Mouse (Mus musculus): Measurements from ENCODE around the gene Btbd17.
A peak's percentile ranks its signal among the peaks of the same experiment; 100 is the strongest.

The Btbd17 gene

DNA sequence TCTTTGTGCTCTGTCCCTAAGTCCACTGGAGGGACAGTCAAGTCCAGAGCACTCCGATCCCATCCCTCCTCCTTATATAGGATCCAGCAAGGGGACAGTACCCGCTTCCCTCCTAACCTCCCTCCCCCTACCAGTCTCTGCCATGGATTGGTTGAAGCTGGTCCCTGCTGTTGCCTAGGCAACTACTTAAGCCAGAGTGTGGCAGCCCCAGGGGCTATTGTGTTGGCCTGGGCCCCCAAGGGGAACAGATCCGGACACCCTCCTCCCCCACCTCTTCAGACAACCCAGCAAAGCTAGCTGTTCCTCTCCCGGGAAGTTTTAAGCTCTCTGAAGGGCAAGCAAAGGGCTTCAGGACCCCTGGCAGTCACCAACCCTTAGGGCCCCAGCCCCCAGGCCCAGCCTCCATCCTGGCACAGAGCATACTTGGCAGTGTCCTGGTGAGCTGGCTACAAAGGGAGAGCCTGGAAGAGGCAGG lies at the start of gene Btbd17:
Gene Btbd17 (minus strand): TSS at position 98 of the 475 bp plus-strand sequence.
- DNase-seq, result no peak

DNA sequence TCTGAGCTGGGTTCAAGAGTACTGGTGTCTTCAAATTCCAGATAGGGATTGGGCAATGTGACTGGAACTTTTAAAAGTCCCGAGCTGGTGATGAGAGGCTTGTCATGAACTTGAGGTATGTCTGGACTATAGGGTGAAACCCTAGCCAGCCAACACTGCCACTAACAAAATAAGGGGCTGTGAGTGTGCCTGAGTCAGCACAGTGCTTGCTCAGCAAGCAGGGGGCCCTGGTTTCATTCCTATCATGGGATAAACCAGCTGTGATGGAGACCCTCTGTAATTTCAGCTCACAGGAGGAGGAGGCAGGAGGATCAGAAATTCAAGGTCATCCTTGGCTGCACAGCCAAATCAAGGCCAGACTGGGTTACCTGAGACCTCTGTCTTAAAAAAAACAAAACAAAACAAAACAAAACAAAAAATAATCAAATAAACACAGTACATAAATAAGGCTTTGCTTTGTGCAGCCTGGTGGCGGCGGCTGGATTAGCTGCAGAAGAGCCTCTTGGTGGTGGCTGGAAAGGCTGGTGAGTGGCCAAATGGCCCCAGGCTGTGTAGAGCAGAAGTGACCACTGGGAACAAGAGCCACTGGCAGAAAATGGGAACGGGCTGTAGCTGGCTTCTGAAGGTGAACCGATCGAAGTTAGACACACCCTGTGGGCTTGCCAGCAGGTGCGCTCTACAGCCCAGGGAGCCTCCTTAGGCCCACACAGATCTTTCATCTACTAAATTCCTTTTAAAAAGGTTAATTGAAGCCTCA lies 48.9 kb upstream of the Btbd17 start:
- DNase-seq, result no peak

DNA sequence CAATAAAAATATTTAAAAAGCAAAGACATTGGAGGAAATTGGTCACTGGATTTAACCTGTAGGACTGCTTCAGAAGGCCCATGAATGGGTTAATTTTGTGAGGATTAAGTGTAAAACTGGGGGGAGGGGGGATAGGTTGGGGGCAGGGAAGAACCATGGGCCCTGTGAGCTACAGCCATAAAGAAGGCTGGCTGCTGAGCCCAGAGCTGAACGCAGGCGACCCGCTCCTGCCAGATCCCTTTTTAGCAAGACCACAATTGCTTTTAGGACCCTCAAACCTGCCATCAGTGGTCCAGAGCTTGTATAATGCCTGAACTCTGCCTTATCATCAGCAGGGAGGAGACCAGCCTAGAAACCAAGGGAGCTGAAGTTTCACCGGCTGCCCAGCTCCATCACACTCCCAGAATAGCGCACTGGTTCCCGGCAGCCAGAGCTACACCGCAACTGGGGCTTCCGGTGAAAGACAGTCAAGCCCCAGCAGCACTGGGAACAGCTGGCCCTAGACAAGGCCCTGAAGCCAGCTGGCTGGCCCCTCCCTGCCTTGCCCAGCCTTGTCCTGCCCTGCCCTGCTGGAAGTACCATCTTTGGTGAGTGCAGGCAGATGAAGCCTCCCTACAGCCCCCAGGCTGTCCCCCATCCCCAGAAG lies 48.2 kb upstream of the Btbd17 start:
- DNase-seq, result no peak

DNA sequence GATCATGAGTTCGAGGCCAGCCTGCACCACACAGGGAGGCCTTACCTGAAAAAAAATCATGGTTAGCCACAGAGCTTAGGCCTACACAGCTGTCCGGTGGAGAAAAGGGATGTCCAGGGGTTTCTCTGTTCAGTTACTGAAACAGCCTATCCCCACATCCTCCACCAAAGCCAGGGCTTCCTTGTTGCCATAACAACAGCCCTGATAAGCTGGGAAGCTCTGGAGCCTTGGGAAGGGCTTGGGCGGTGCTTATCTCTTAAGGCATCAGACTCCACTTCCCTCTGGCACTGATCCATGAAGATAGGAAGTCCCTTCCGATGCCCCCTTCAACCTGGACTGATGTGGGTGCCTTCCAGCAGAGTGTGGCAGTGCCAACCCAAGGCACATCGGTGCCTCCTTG lies 37.4 kb upstream of the Btbd17 start:
- DNase-seq, result no peak

DNA sequence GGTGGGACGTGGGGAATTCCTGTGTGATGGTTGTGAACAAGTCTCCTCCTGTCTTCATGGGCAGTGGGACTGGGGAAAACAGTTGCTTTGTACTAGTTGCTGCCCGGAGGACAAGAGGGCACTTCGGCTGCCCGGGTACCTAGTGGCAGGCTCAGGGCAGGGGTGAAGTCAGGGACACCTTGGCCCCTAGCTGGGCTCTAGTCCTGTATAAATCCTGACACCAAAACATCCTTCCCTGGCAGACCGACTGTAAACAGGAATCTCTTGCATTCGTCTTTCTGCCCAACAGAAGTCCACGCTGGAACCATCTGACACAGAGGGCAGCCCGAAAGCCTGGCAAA lies 34.7 kb upstream of the Btbd17 start:
- DNase-seq, result no peak

DNA sequence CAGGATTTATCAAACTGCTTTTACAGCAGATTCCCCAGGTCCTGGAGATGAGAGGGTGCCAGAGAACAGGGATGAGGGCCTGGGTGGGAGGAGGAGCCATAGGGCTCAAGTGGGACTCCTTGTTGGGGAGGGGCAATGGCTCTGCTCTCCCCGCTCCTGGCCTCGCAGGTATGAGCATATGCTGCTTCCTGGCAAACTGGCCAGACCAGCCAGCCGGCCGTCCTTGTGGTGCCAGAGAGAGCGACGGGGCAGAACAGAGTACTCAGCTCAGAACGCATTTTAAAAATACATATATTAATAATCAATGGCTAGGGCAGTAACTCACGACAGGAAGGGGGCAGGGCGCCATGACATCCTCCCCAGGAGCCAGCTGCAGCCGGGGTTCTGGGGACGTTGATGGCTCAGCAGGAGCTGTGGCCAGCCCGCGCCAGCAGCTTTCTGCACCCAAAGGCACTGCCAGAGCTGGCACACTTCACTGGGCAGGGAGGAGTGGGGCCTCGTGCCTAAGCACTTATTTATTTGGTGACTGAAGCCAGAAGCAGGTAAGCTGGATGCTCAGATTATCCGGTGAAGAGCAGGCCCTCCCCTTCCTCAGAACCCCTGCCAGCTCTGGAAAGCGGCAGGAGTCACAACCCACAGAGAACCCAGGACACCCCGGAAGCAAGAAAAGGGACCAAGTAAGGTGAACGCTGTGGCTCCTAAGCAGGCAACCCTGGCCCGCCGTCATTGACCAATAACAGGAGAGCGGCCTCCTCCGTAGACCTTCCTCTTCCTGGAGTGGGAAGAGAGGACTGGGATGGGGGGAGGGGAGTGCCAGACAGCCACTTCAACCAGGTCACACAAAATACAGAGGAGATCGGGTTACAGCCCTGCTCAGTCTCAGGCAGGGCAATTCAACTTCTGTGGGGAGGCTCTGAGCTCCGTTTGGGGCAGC lies 34.0 kb upstream of the Btbd17 start:
- DNase-seq, result peak; percentile 63

DNA sequence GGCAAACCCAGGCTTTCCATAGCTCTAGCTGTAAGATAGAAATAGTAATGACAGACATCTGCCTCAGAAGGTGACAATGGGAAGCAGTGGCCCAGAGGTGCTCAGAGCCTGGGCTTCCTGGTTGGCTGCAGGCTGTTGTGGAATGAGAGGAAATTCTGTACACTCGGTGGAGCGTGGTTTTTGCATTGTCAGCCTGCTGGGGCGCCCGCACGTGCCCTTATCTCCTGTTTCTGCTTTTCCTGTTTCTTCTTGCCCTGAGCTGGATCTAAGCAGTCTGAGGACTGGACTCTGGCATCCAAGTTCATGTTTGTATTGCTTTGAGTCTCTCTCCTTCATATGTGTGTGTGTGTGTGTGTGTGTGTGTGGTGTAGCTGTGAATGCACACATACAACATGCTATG lies 30.9 kb upstream of the Btbd17 start:
- no peak for DNase-seq

DNA sequence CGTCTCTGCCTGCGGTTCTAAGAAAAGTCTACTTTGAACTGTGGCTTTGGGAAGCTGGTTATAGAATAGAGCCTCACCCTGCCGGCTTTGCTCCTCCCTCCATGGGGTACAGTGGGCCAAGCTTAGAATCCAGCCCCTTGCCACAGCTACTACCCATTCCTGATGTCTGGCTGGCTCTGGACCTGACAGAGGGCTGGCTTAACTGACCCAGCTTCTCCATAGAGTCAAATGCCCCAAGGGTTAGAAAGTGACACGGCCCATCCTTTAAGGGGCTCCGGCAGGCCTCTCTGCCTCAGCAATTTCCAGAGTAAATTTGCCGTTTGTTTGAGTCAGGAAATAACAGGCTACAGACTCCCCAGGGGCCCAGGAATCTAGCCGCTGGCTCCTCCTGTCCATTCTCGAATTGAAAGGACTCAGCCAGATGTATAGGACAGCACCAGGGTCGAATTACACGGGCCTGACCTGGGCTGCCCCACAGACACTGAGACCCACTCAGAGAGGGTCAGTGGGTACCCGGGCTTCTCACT lies 27.5 kb upstream of the Btbd17 start:
- no peak for DNase-seq

DNA sequence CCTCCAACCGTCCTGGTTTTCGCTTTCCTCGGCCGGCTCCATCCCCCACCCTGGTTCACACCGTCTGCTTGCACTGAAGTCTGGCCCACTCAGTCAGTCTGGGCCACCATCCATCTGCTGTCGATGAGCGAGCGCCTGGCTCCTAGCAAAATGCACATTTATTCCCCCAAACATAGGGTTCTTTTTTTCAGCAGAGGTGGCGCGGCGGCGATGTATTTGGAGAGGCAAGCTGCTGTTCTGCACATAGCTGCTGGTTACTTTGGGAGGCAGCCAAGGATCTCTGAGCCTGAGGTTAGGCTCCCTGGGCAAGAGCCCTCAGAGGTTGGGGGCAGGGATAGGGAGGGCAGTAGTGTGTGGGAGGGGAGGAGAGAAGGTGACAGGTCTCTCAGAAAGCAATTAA lies 27.0 kb upstream of the Btbd17 start:
- DNase-seq, result peak; percentile 65

DNA sequence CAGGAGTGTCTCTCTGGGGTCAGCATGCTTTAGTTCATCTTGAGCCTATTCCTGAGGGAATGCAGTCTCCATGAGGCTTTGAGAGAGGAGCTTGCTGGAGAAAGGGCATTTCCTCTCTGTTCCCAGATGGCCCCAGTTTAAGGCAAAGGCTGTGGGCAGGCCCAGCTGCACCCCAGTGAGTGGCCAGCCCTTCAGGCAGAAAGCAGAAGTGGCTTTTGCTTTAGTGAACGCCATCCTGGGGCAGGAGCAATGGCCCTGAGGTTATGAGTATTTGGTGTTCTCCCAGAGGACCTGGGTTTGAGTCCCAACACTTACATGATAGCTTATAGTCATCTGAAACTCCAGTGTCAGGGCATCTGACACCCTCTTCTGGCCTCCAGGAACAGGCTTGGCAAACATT lies 25.6 kb upstream of the Btbd17 start:
- DNase-seq, result no peak

DNA sequence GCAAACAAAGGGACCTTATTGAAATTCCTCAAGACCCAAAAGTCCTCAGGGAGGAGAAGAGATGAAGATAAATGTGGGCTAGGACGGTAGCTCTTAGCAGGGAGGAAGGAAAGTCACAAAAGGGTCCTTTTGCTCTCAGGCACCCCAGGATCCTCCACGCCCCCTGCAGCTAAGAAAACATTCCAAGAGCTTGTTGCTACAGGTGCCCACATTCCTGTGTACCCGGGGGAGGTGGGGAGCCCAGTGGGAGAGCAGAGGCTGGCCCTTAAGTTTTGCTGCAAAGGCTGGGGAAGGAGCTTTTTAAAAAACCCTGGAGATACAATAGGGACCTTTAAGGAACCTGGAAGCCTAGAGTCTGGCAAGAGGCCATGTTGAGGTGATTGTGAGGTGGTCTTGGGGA lies 24.7 kb upstream of the Btbd17 start:
- no peak for DNase-seq

DNA sequence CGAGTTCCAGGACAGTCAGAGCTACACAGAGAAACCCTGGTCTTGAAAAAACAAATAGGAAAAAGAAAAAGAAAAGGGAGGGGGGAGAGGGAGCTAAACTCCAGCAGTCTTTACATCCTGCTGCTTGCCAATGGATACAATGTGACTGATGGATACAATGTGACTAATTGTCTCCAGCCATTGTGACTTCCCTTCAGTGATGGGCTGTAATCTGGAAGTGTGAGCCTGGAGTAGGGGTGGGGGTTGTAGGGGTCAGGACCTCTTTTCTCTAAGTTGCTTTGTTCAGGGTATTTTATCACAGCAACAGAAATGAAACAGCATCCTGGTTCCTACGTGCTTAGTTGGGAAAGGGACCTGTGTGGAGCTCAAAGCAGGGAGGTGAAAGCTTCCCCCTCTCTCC lies 23.4 kb upstream of the Btbd17 start:
- DNase-seq, result no peak

DNA sequence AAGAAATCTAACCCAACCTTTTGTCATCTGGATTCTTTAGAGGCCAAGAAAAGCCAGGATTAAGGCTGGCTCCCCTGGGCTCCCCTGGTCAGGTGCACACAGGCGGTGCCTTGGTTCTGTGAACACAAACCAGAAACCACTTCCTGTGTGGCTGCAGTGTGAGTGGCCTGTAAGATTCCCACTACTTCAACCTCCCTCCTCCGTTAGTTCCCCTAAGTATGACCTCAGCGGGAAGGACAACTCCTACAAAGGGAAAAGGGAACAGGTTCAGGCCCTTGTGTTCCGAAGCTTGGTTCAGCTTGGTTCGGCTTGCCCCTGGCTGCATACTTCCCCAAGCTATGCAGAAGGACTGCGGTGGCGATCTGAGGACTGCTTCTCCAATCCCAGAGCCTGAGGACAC lies 22.4 kb upstream of the Btbd17 start:
- DNase-seq, result no peak

DNA sequence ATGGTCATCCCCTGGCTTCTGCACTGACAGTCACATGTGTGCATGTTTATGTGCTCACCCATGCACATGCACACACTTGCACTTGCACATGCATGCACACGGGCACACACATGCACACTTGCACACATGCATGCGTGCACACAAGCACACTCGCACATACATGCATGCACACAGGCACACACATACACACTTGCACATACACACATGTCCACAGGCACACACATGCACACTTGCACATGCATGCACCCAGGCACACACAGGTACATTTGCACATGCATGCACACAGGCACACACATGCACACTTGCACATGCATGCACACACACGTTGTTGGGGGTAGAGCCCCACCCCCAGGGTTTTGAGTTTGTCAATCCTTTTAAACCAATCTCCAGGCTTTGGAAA lies 21.2 kb upstream of the Btbd17 start:
- no peak for DNase-seq

DNA sequence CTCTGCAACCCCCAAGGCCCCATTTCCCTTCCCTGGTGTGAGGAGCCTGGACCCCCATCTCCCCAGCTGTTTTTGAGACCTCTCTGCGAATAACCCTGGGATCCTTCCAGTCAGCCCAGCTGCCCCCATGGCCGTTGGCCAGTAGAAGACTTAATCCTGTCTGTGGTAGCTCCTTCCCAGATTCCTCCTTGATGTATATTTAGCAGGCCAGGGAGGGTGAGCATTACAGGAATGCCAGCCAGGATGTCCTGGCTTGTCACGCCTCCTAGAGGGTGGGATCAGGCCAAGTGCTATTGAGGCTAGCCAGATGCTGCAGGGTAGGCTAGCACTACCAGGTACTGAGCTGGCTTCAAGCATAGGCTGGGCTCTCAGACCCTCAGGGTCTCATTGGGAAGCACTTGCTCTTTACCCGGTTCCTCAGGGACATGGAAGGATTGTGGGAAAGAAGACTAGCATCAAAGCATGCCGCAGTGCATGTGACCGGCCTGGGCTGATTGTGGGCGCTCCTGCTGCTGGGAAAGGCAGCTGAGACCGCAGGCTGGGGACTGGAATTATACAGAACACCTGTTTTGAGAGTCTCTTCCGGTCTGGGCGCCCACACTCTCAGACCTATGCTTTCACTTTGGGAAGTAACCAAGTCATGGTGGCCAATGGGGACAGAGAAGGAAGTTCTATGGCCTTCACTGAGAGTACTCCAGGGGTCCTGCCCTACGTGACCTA lies 19.3 kb upstream of the Btbd17 start:
- no peak for DNase-seq

DNA sequence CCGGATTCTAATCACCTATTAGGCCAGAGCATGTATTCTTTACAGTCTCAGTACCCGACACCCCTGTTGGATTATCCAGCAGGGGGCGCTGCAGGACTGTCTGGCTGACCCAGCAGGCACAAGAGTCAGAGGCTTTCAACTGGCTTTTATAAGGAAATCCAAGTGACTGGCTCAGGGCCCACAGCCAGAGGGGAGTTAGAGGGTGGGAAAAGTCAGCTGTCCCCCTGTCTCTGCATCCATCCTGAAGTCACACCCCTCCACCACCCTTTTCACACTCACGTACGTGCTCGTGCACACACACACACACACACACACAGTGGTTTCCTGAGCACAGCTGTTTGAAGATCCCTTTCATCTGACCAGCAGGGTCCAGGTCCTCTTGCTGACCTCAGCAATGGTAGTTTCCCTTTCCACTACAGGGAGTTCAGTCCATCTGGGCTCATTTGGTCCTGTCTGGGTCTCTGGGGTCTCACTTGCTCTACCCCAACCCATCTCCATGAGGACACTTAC lies 17.0 kb upstream of the Btbd17 start:
- DNase-seq, result peak; percentile 96

DNA sequence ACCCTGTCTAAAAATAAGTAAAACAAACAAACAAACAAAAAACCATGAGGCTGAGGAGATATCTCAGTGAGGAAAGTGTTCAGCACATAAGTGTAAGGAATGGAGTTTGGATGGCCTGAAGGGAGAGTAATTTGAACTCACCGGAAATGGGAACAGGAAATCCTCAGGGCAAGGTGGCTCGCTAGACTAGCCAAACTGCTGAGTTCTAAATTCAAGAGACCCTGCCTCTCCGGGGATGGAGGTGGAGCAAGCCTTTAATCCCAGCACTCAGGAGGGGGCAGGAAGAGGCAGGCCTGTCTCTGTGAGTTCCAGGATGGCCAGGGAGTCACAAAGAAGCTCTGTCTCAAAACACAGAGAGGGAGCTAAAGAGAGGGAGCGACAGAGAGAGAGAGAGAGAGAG lies 14.6 kb upstream of the Btbd17 start:
- DNase-seq, result no peak

DNA sequence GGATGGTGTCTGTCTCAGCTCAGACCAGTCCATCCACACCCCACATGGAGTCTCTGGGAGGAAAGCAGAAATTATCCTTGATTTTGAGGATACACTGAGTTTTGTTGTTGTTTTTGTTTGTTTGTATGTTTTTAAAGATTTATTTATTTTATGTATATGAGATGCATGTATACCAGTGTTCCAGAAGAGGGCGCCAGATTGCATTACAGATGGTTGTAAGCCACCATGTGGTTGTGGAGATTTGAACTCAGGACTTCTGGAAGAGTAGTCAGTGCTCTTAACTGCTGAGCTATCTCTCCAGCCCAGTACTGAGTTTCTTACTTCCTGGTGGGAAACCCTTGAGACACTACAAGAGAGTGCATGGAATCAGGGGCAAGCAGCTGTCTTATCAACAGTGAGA lies 13.6 kb upstream of the Btbd17 start:
- DNase-seq, result no peak

DNA sequence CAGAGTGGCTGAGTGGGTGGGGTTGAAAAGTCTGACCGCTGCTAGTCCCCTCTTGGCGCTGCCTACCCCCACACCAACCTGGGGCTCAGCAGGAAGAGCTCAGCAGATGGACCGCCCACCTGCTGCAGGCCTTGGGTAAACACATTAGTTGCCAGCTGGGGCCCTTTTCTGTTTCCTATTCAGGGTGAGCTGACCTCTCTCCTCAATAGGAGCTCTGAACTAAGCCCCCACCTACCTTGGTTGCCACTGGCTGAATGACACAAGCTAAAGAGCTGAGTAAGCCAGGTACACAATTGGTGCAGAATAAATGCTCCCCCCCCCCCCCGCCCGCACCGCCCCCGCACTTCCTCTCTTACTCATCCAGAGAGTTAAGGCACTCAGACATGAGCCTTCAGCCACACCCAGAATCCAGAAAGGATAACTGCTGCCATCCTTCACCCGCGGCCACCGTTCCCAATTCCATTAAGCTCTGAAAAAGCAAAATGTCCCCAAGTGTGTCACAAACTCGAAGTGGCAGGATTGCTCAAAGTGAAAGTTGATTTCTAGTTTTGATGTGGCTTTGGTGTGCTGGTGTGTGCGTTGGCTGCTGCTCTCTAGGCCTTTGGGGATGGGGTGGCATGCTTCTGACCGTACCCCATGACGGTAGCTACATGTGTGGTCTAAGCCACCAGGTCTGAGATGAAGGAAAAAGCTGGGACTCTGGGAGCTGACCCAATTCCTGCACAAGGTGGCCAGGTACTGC lies 12.1 kb upstream of the Btbd17 start:
- no peak for DNase-seq

DNA sequence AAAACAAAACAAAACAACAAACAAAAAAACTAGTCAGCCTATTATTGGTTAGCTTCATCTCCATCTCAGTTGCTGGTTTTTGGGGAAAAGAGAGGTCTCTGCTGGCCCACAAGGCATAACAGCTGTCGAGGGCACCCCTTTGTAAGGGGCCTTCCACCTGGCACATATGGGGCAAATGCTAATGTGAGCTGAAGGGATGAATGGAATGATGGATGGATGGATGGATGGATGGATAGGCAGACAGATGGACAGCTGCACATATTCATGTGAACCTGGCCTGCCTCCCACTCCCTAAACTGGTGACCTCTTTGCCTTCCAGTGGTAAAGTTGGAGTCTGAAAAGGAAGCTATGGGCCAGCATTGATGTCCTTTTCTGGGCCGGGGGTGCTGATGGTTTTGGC lies 11.3 kb upstream of the Btbd17 start:
- DNase-seq, result no peak

DNA sequence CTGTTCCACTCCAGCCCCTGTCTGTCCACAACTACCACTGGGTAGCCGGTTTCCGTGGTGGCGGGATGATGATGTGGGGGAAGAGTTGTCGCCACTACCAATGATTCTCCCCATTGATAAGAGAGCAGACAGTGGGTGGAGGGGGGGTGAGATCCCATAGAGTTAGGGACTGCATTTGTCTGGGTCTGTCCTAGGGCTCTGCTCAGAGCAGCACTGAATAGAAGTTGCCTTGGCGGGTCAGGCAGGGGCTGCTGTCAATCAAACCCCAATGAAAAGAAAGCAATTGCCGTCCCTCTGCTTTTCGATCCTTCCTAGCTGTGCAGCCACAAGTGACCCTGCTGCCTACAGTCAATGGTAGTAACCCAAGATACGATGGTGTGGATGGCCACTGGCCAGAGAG lies 8.2 kb upstream of the Btbd17 start:
- no peak for DNase-seq
